Mouse (Mus musculus): ENCODE measurements around the gene Ggt7.

GRCm38 (mm10) chr2:155513543-155513942, 4.5 kb downstream of the Ggt7 start:
- TF ChIP-seq POLR2A (IDR thresholded peaks at IDR 0.05; ENCODE audit: low read depth, low read length) (no peak), CTCF (IDR thresholded peaks at IDR 0.05; ENCODE audit: extremely low read depth, insufficient read length, insufficient replicate concordance, low read depth, low read length) (no peak)
